Mouse (Mus musculus) heart, adult 2 months (tissue): ENCODE results near the gene Plppr3. TPM values are rescaled to one million over a fixed set of nuclear protein-coding genes. Genes with fewer than 3 reads are reported as not detected.

Experiments used
- DNase-seq, 2 experiments: peaks; one replicate each; pipeline ENCODE4 v3.0.0; 2021
- H3K27ac ChIP-seq: fragments of 200-600 bp; 2 replicates; pipeline ENCODE4 v1.8.1; 2022
- H3K27me3 ChIP-seq: fragments of 200-500 bp; 2 replicates; pipeline ENCODE4 v1.6.1; 2012; ENCODE audit warnings: mild to moderate bottlenecking, low read length, inconsistent platforms, mixed read lengths; ENCODE audit not compliant: control insufficient read depth, insufficient read depth
- H3K36me3 ChIP-seq: fragments of 200-500 bp; 2 replicates; pipeline ENCODE4 v1.6.1; 2012; ENCODE audit warnings: low read length, inconsistent platforms; ENCODE audit not compliant: control insufficient read depth, insufficient read depth
- H3K4me1 ChIP-seq: fragments of 200-500 bp; 2 replicates; pipeline ENCODE4 v1.6.1; 2011; ENCODE audit warnings: low read length; ENCODE audit not compliant: control insufficient read depth, insufficient read depth
- H3K4me3 ChIP-seq: fragments of 200-600 bp; 2 replicates; pipeline ENCODE4 v1.8.1; 2022
- H3K79me2 ChIP-seq: fragments of 200-500 bp; replicated peaks from 2 replicates; pipeline ENCODE4 v1.6.1; 2012; ENCODE audit warnings: mild to moderate bottlenecking, inconsistent platforms, low read length, moderate library complexity, mixed read lengths; ENCODE audit not compliant: control insufficient read depth, insufficient read depth
- H3K9ac ChIP-seq: fragments of 200-500 bp; 2 replicates; pipeline ENCODE4 v1.6.1; 2012; ENCODE audit warnings: low read depth, mild to moderate bottlenecking, control low read depth, inconsistent platforms, low read length, mixed read lengths
- CTCF ChIP-seq: fragments of 200-600 bp; IDR thresholded peaks from 2 replicates; pipeline ENCODE4 v1.8.1; 2022; ENCODE audit warnings: antibody characterized with exemption, mild to moderate bottlenecking, moderate library complexity
- EP300 ChIP-seq: fragments of 200-500 bp; IDR thresholded peaks from 2 replicates; pipeline ENCODE4 v1.6.1; 2011; ENCODE audit warnings: low read depth, low read length, control low read depth; ENCODE audit not compliant: insufficient read depth
- POLR2A ChIP-seq: fragments of 200-500 bp; IDR thresholded peaks from 2 replicates; pipeline ENCODE4 v1.6.1; 2011; ENCODE audit warnings: mild to moderate bottlenecking, low read depth, low read length, control low read depth; ENCODE audit not compliant: insufficient read depth
- WGBS: fragments of 180-500 bp; shearing (Covaris S2); methylation state at CpG from one replicate; pipeline ENCODE4 v1.1.7; 2018; 5-methylcytosine and 5-hydroxymethylcytosine counted together
- intact Hi-C: fragments of 180-260 bp; cut with DNase I; formaldehyde crosslinking; loops from one replicate; pipeline ENCODE4 v1.15.1; 2025
- polyA plus RNA-seq: library from polyadenylated mRNA; depleted of rRNA; stranded (reverse); fragments of >200 nt; gene quantifications from 2 replicates; pipeline ENCODE4 v1.2.3, GENCODE M21; 2012
- total RNA-seq, 2 experiments: library from RNA; stranded (reverse); gene quantifications; 2 replicates each; pipeline ENCODE4 v1.2.3; 2021

The Plppr3 gene
- total and polyA plus RNA-seq, 3 experiments, result 0.20 to 0.80 (median 0.31) TPM

- no peak overlapping the region for H3K9ac ChIP-seq
- intact Hi-C loops, result no loop called here
- no peaks in the 10 kb centered on the region for H3K79me2 ChIP-seq
- peaks cover 7% of the 10 kb centered on the region for H3K4me1 ChIP-seq
- DNase-seq, result no peak
- H3K36me3 ChIP-seq, result no peaks in the 10 kb centered on the region
- peaks cover 4% of the 10 kb centered on the region; the same call in 1 of the 2 replicates for H3K27me3 ChIP-seq
- no peak overlapping the region for H3K27ac ChIP-seq
- WGBS, result 61% methylated on average over 1 of the region's 1 CpGs
- H3K4me3 ChIP-seq, result no peak overlapping the region
- no peak for TF ChIP-seq POLR2A
- TF ChIP-seq CTCF, result no peak
- TF ChIP-seq EP300, result no peak
Measured at GRCm38 (mm10) chr10:79877174-79877573, 2.7 kb upstream of the Plppr3 start.

DNA sequence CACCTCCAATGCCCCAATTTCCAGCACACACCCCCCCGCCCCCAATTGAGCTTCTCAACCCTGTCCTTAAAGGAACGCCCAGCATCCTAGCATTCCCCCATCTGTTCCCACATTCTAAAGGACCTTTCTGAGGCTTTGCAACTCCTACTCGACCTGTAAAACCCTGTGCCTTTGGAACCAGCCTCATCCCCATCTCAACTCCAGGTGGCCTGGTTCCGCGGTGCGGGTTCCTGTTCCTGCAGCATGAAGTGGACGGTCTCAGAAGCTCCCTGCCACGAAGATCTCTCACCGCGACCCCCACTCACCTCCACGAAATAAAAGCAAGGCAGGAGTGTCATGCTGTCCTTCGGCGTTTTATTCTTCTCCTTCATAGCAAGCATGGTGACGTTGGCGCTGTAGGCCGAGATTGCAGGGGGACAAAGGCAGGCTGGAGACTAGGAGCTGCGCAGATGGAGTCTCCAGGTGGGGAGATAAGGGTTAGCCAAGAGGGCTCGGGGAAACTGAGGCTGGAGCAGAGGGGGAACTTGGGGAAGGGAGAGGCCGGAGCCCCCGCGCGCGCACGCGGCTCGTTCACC lies 632 bp downstream of the Plppr3 start:
- Histone ChIP-seq H3K4me1 (peaks cover 7% of the 10 kb centered on the region), H3K27ac (no peak overlapping the region), H3K36me3 (no peaks in the 10 kb centered on the region), H3K27me3 (peaks cover 4% of the 10 kb centered on the region; the same call in 1 of the 2 replicates), H3K9ac (peak overlapping the region; percentile 69; the same call in 1 of the 2 replicates), H3K79me2 (no peaks in the 10 kb centered on the region), H3K4me3 (peak overlapping the region; percentile 52)
- DNase-seq, result no peak
- WGBS, result 5% methylated on average over 26 of the region's 26 CpGs
- intact Hi-C loops, result no loop called here
- TF ChIP-seq POLR2A (no peak), EP300 (no peak), CTCF (no peak)

GRCm38 (mm10) chr10:79873313-79873712 lies 1.1 kb downstream of the Plppr3 start:
- TF ChIP-seq CTCF (no peak), EP300 (no peak), POLR2A (no peak)
- 21% methylated on average over 6 of the region's 6 CpGs for WGBS
- intact Hi-C loops, result no loop called here
- no peaks in the 10 kb centered on the region for H3K79me2 ChIP-seq
- H3K27ac ChIP-seq, result no peak overlapping the region
- DNase-seq, result no peak
- no peaks in the 10 kb centered on the region for H3K36me3 ChIP-seq
- H3K9ac ChIP-seq, result no peak overlapping the region
- H3K27me3 ChIP-seq, result peaks cover 4% of the 10 kb centered on the region; the same call in 1 of the 2 replicates
- no peak overlapping the region for H3K4me3 ChIP-seq
- H3K4me1 ChIP-seq, result peaks cover 7% of the 10 kb centered on the region

DNA sequence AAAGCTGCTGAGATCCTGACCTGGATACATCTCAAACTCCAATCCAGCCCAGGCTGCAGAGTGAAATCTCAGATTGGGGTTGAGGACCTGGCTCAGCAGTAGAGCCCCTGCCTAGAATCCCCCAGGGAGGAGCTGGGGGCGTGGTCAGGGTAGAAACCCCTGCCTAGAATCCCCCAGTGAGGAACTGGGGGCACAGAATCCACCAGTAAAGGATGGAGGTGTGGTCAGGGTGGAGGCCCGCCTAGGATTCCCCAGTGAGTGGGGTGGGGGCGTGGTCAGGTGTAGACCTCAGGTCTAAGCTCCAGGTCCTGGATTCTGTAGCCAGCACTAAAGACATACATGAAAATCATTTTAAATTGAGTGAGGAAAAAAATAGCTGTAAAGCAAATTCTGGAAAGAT lies 1.6 kb downstream of the Plppr3 start:
- Histone ChIP-seq H3K79me2 (no peaks in the 10 kb centered on the region), H3K27me3 (peaks cover 4% of the 10 kb centered on the region; the same call in 1 of the 2 replicates), H3K9ac (no peak overlapping the region), H3K4me1 (peaks cover 6% of the 10 kb centered on the region; the same call in 1 of the 2 replicates), H3K27ac (no peak overlapping the region), H3K36me3 (no peaks in the 10 kb centered on the region), H3K4me3 (no peak overlapping the region)
- TF ChIP-seq POLR2A (no peak), EP300 (no peak), CTCF (no peak)
- 48% methylated on average over 3 of the region's 3 CpGs for WGBS
- intact Hi-C loops, result no loop called here
- DNase-seq, result no peak

GRCm38 (mm10) chr10:79871845-79872244 lies 2.6 kb downstream of the Plppr3 start:
- whole genome bisulfite sequencing, result 82% methylated on average over 8 of the region's 8 CpGs
- Histone ChIP-seq H3K4me1 (peaks cover 1% of the 10 kb centered on the region; the same call in 1 of the 2 replicates), H3K36me3 (no peaks in the 10 kb centered on the region), H3K27ac (no peak overlapping the region), H3K79me2 (no peaks in the 10 kb centered on the region), H3K27me3 (peaks cover 4% of the 10 kb centered on the region; the same call in 1 of the 2 replicates), H3K4me3 (no peak overlapping the region), H3K9ac (no peak overlapping the region)
- intact Hi-C loops, result no loop called here
- no peak for TF ChIP-seq EP300
- no peak for TF ChIP-seq CTCF
- TF ChIP-seq POLR2A, result no peak
- no peak for DNase-seq

DNA sequence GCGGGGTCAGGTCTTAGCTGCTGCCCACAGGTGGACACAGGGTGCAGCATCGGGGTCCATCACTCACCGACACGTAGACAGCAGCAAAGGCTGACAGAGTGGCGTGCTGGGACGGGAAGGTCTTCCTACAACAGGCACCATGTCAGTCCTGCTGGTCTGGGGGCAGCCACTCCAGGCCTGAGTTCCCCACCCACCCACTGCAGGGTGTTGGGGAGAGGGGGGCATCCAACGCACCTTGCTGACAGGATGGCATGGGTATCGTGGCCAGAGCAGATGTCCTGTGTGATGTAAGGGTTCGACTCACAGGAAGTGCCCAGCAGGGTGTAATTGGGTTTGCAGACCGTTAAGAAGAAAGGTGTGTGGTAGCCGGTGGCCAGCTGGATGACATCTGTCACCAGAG lies 7.8 kb downstream of the Plppr3 start:
- WGBS, result 78% methylated on average over 11 of the region's 11 CpGs
- no peaks in the 10 kb centered on the region for H3K36me3 ChIP-seq
- intact Hi-C loops, result loop anchor here (5.0 kb wide), 1 partner anchor 34 kb away; no protein-coding TSS in a partner anchor

More for the DNA sequence above, 7.8 kb downstream of the Plppr3 start:
- H3K4me3 ChIP-seq, result no peak overlapping the region
- DNase-seq, result no peak
- H3K27me3 ChIP-seq, result no peaks in the 10 kb centered on the region
- no peak overlapping the region for H3K27ac ChIP-seq
- no peaks in the 10 kb centered on the region; the same call in 1 of the 2 replicates for H3K4me1 ChIP-seq
- H3K9ac ChIP-seq, result no peak overlapping the region
- no peaks in the 10 kb centered on the region for H3K79me2 ChIP-seq
- TF ChIP-seq EP300 (no peak), POLR2A (no peak), CTCF (no peak)
